Mouse (Mus musculus): ENCODE data around the gene Cdc42ep4.

The Cdc42ep4 gene

GRCm38 (mm10) chr11:113749749-113750351 is 1.8 kb downstream of the Cdc42ep4 start:
- DNase-seq (ENCODE audit: low spot score): no peak

DNA sequence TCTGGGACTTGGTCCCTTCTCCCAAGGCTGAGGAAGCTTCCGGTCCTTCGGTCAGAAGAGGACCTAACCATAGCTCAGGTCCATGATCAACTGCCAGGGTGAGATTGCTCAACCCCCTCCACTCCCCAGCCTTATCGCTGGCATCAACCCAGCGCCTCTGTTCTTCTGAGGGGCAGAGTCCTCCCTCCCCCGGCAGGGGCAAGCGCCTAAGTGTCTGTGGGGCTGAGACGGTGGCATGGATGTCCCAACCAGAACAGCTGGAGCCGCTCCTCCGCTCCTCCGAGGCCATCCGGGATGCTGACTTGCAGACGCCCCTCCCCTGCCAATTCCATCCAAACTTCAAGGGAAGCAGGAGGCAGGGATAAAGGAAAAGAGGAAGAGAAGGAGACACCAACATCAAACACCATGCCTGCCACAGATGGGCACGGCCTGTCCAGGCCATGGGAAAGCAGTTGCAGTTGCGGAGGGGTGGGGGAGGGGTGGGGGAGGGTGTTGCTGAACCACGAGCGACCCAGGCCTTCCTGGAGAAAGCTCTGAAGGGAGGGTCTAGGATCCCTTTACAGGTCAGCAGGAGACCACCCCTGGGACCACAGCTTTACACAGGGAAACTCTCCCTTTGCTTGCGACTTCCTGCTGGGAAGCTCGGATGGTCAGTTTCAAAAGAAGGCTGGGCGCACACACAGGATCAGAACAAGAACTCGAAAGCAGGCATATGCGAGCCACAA is 2.7 kb downstream of the Cdc42ep4 start:
- DNase-seq (ENCODE audit: low spot score): no peak

GRCm38 (mm10) chr11:113747725-113748380 is 3.8 kb downstream of the Cdc42ep4 start:
- no peak for DNase-seq (ENCODE audit: low spot score)

- DNase-seq (ENCODE audit: low spot score): no peak
Observed at GRCm38 (mm10) chr11:113747056-113747455, 4.6 kb downstream of the Cdc42ep4 start.

DNA sequence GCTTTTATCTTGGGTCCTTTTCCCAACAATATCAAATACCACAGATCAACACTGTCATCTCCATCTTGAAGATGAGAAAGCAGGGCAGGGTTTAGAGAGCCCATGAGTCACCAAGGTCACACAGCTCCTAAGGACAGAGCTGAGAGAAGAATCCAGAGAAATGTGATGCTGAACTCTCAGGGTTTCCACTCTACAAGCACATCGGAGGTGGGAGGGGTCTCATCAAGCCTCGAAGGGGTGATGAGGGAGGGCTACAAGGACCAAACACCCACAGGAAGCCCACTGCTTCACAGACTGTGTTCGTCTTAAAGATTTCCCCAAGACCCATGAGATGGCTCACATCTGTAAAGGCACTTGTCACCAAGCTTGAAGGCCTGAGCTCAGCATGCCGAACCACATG is 5.7 kb downstream of the Cdc42ep4 start:
- DNase-seq (ENCODE audit: low spot score): no peak

- DNase-seq (ENCODE audit: low spot score): no peak
Observed at GRCm38 (mm10) chr11:113742998-113743397, 8.7 kb downstream of the Cdc42ep4 start.

- DNase-seq (ENCODE audit: low spot score): no peak
Observed at GRCm38 (mm10) chr11:113740100-113740499, 11.6 kb downstream of the Cdc42ep4 start.

DNA sequence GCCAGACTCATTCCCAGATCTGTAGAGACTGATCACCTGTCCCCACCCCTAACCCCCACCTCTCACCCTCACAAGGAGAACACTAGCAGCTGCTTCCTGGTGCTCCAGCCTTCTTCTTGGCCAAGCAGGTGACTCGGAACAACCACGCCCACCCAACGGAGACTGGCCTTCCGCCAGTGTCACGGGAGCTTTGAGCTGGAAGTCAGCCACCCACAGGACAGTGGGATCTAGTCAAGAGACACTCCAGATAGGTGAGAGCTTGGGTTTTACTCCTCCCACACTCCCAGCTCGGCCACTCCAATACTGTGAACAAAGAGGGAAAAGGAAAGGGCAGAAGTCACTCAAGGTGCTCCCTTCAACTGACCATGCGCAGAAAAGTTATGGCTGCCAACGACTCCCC is 12.5 kb downstream of the Cdc42ep4 start:
- no peak for DNase-seq (ENCODE audit: low spot score)

DNA sequence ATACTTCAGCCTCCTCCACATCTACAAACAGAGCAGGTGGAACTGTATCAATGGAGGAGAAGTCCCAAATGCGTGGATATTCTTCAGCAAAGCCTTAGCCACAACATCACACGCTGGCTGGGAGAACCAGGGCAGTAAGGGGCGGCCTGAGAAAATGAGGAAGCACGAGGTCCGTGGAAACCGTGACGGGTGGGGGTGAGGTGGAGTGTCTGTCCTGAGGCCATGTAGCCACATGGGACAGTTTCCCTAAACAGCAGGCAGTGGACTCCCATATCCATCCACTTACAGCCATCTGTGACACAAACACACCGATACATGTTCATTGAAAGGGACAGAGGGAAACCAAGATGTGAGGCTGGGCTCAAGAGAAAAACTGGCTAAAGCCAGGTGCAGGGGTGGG is 13.8 kb downstream of the Cdc42ep4 start:
- DNase-seq (ENCODE audit: low spot score): no peak

DNA sequence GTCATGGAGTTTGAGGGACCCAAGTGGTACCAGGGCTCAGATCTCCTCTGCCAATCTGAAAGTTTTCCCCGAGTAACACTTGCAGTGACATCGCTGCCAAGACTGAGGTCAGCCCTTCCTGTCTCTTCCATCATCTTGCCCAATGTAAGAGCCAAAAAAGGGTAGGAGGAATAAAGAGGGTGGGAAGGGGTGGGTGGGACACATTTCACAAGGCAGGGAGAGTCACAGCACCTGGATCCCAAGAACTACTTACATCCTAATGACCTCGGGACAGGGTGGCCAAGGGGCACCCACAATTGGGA is 14.2 kb downstream of the Cdc42ep4 start:
- DNase-seq (ENCODE audit: low spot score): no peak

DNA sequence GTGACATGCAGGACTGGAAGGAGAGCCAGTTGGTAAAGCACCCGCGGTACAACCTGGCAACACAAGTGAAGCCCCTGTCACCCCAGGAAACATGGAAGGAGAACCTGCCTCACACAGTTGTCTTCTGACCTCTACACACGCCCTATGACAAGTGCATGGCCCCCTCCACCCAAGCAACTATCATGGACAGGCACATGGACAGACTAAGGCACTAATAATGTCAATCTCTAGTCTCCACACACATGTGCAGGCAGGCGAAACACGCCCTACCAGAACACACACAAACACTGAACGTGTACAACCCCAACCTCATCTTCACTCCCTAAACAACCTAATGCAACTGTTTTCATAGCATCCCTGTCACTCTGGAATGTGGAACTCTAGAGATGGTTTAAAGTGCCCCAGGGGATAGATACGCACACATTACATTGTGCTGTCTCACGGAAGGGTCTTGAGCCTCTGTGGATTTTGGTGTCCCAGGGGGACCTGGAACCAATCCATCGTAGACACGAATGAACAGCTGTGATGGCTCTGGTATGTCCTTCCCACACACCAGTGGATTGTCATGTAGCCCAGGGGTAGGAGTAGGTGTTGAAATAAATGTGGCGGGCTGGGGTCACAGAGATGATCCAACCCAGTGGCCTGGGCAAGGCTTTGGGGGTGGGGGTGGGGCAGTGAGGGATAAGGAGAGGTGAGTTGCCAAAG is 14.7 kb downstream of the Cdc42ep4 start:
- DNase-seq (ENCODE audit: low spot score): no peak

GRCm38 (mm10) chr11:113735151-113735550 is 16.5 kb downstream of the Cdc42ep4 start:
- DNase-seq (ENCODE audit: low spot score): no peak

DNA sequence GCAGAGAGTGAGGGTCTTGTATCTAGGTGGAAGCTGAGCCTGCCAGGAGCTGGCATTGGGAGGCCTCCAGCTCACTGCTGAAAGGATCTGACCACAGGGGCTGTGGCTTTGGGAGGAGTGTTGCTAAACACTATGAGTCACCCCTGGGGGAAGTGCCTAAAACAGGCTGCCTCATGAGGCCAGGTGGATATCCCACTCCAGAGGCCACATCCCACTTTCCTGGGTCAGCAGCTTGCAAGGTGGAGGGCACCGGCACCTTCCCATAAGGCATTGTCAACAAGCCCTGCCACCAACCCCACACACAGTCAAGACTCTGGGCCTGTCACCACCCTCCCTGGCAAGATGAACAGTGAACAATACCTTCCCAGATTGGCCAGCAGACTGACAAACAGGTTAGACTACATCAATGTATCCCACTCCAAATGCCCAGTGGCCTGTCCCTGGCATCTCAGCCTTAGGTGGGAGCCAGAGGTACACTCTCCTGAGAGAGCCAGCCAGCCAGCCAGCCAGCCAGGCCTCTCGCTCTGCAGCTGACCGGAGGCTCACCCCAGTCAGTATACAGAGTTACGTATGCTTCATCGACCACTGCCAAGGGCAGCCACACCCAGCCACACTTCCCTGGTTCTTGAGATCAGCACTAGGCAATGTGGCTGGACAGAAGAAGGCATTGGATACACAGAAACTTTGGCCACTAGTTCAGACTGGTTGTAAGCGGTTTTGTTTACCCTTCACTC is 17.9 kb downstream of the Cdc42ep4 start:
- DNase-seq (ENCODE audit: low spot score): no peak

GRCm38 (mm10) chr11:113731945-113732612 is 19.6 kb downstream of the Cdc42ep4 start:
- no peak for DNase-seq (ENCODE audit: low spot score)

- DNase-seq (ENCODE audit: low spot score): no peak
Observed at GRCm38 (mm10) chr11:113730879-113731278, 20.8 kb downstream of the Cdc42ep4 start.

- DNase-seq (ENCODE audit: low spot score): no peak
Observed at GRCm38 (mm10) chr11:113729917-113730316, 21.8 kb downstream of the Cdc42ep4 start.

DNA sequence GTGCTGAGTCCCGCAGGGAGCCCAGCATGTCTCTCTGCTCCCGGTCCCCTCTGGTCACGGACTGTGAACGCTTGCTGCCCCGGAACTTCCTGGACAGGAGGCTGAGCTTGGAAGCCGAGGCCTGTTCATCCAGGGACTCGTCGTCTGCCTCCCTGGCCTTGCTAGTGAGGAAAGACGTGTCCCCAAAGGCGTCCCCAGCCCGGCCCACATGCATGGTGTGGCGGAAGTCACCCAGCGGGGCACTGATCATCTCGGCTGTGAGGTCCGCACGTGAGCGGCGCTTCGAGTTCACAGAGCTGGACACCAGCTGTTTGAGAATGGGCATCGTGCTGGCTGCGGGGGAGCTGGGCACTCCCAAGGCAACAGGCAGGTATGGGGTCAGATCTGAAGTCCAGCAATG is 22.4 kb downstream of the Cdc42ep4 start:
- no peak for DNase-seq (ENCODE audit: low spot score)

DNA sequence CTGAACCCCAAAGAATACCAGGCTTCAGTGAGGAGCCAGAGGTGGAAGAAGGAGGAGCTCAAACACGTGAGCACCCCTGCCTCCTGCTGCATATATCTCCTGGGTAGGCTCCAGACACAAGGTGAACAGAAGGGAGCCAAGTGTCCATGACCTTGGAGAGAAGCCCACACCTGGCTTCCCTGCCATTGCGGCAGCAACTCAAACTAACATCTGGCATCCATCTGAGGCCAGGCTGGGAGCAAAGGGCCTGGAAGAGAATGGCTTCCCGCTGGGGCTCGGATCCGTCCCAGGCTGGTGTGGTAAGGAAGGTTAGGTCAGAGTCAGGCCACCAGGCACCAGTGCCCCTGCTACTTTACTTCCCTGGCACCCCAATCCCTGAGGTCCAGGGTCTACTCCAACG is 23.7 kb downstream of the Cdc42ep4 start:
- DNase-seq (ENCODE audit: low spot score): no peak

GRCm38 (mm10) chr11:113726994-113727888 is 24.4 kb downstream of the Cdc42ep4 start:
- DNase-seq (ENCODE audit: low spot score): no peak

GRCm38 (mm10) chr11:113725235-113726048 is 26.2 kb downstream of the Cdc42ep4 start:
- no peak for DNase-seq (ENCODE audit: low spot score)
